Mouse (Mus musculus): Measurements from ENCODE around the gene Dnajc1.

The Dnajc1 gene

DNA sequence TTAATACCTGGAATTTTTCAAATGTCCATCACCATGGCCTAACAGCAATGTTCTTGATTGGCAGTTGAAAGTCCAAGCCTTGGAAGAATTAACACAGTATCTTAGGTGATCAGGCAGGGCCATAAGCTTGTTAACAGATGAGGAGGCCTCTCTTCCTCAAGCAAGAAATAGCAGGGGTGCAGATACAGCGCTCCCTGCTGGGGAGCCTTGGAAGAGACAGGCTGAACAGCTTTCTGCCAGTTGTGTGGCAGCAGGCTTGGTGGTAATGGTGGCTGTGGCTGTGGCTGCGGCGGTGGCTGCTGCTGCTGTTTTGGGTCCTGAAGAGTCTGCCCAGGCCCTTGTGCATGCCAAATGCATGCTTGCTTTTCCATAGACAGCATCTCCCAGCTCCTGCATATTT lies 187.5 kb downstream of the Dnajc1 start:
- no peak for ATAC-seq (ENCODE audit: insufficient number of reproducible peaks, low FRiP score, low TSS enrichment)

DNA sequence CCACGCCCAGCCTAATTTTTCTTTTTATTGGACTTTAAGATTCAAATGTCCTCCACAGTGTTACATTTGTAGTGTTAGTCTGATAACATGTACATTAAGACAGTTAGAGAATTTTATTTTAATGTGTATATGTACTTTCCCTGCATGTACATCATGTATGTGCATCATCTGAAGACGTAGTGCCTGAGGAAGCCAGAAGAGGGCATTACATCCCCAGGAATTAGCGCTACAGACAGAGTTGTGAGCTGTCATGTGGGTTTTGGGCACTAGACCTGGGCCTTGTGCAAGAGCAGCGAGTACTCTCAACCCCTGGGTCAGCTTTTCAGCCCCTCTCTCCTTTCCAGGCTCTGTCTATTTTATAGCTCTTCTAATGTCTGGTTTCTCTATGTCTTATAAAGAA lies 189.7 kb downstream of the Dnajc1 start:
- no peak for ATAC-seq (ENCODE audit: insufficient number of reproducible peaks, low FRiP score, low TSS enrichment)

GRCm38 (mm10) chr2:18201820-18202462 lies 190.7 kb downstream of the Dnajc1 start:
- ATAC-seq (ENCODE audit: insufficient number of reproducible peaks, low FRiP score, low TSS enrichment), result no peak

- no peak for ATAC-seq (ENCODE audit: insufficient number of reproducible peaks, low FRiP score, low TSS enrichment)
These were observed 196.8 kb downstream of the Dnajc1 start for GRCm38 (mm10) chr2:18195691-18196396.

DNA sequence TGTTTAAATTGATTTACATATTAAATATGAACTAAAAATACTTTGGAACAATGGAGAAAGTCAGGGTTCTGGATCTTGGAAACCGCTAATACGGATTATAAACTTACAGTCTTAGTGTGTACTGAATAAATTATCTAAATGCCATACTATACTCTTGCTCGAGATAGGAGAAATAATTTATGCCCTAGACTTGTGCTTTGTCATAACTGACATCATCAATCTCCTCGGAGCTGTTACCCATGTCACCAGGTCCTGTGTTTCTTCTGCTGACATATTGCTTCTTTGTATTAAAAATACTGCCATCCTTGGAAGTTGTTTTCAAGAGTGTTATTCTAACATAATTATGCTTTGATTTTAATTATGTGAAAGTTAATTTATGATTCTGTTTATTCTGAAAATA lies 197.3 kb downstream of the Dnajc1 start:
- no peak for ATAC-seq (ENCODE audit: insufficient number of reproducible peaks, low FRiP score, low TSS enrichment)

GRCm38 (mm10) chr2:18188367-18188766 lies 204.3 kb downstream of the Dnajc1 start:
- ATAC-seq (ENCODE audit: insufficient number of reproducible peaks, low FRiP score, low TSS enrichment), result no peak

DNA sequence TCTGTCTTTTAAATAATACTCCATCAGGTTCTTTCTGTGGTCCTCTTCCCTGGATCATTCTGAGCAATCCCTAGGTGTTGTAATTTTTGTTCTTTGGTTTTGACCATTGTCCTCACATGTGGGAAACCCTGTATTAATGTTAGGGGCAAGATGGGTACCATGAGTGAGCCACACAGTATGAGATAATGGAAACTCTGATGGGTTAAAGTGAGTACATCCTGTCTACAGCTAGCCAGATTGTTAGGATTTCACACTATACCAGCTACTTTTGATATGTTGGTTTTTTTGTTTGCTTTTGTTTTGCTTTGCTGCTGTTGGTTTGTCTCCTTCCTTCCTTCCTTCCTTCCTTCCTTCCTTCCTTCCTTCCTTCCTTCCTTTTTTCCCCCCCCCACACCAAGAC lies 209.6 kb downstream of the Dnajc1 start:
- ATAC-seq (ENCODE audit: insufficient number of reproducible peaks, low FRiP score, low TSS enrichment), result no peak

GRCm38 (mm10) chr2:18181631-18182030 lies 211.0 kb downstream of the Dnajc1 start:
- ATAC-seq (ENCODE audit: insufficient number of reproducible peaks, low FRiP score, low TSS enrichment), result no peak

DNA sequence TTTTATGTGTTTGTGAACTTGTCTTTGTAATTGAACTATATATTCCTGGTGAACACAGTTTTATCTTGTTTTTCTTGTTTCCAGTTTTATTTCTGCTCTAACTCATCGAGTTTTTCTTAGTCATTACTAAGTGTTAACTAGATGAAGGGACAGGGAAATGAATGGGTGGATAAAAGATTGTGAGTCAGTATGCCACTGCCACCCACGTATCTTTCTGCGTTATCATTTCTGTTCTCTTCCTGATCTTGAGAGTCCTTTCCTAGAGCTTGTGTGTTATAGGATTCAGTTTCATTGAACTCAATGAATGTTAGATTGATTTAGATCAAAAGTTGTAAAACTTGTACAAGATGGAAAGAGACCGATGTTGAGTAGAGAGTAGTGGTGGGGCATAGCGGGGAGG lies 212.3 kb downstream of the Dnajc1 start:
- no peak for ATAC-seq (ENCODE audit: insufficient number of reproducible peaks, low FRiP score, low TSS enrichment)

DNA sequence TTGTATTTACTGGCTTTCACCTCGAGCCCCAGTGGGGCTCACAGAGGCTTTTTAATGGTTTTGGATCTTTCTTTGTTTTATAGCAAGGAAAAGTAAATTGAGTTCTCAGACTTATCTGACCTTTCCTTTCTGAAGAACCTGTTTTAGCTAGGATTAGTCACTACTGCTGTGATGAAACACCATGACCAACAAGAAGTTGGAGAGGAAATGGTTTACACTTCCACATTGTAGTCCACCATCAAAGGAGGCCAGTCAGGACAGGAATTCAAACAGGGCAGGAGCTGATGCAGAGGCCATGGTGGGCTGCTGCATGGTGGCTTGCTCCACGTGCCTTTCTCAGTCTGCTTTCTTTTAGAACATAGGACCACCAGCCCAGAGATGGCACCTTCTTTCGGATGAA lies 216.4 kb downstream of the Dnajc1 start:
- no peak for ATAC-seq (ENCODE audit: insufficient number of reproducible peaks, low FRiP score, low TSS enrichment)

GRCm38 (mm10) chr2:18175234-18175633 lies 217.4 kb downstream of the Dnajc1 start:
- ATAC-seq (ENCODE audit: insufficient number of reproducible peaks, low FRiP score, low TSS enrichment), result no peak

- ATAC-seq (ENCODE audit: insufficient number of reproducible peaks, low FRiP score, low TSS enrichment), result no peak
These were observed 223.3 kb downstream of the Dnajc1 start for GRCm38 (mm10) chr2:18169174-18169948.

GRCm38 (mm10) chr2:18165511-18165910 lies 227.1 kb downstream of the Dnajc1 start:
- no peak for ATAC-seq (ENCODE audit: insufficient number of reproducible peaks, low FRiP score, low TSS enrichment)

DNA sequence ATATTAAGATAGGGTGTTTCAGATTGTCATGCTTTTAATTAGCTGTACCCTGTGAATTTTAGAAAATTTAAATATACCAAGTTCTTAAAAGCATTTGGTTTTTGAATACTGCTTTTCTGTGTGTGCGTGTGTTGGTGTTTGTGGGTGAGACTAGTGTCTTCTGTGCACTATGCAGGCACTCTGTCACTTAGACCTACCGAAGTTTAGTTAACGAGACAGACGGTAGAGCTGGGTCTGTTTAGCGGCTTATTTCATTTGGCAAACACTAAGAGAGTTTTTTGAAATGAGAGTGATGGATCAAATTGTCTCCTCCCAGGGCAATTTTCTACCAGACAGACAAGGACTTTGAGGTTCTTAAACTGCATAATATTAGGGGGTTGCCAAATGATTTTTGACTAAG lies 231.6 kb downstream of the Dnajc1 start:
- ATAC-seq (ENCODE audit: insufficient number of reproducible peaks, low FRiP score, low TSS enrichment), result no peak

- ATAC-seq (ENCODE audit: insufficient number of reproducible peaks, low FRiP score, low TSS enrichment), result no peak
These were observed 233.2 kb downstream of the Dnajc1 start for GRCm38 (mm10) chr2:18159426-18159825.

DNA sequence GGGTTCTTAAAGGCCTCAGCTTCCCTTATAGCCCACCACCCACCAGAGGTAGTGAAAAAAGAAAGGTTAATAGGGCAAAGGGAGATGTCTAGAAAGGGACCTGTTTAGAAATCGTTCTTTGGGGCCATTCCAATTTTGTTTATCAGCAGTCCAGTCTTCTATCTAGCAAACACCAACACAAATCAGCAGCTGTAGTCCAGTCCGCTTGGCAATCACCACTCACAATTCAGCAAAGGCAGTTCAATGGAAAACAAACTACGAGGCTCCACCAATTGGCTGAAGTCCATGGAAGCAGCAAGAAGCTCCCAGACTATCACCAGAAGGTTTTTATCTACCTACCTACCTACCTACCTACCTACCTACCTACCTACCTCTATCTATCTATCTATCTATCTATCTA lies 236.5 kb downstream of the Dnajc1 start:
- ATAC-seq (ENCODE audit: insufficient number of reproducible peaks, low FRiP score, low TSS enrichment), result no peak
